Mouse (Mus musculus) erythroblast, adult 5-6 weeks (primary cell): ENCODE measurements at regions not wholly inside any gene's neighbourhood (a gene's known extent, or its start where the extent isn't known, plus 50 kb on each side); places are given as distances from the start of the nearest gene placed in this dataset.
"Not testable (repeated sequence)": the region's sequence is repeated elsewhere in the genome, so short reads cannot be mapped to it uniquely, and the experiment has no call there.

Experiments
- ATAC-seq: replicated peaks from 2 replicates; pipeline ENCODE4 v1.8.0; 2016; ENCODE audit warnings: moderate number of reproducible peaks, mild to moderate bottlenecking, moderate TSS enrichment, inconsistent platforms; ENCODE audit not compliant: poor library complexity, low FRiP score, severe bottlenecking

- no peak for ATAC-seq
Measured at GRCm38 (mm10) chr14:61739453-61739852, 132.2 kb downstream of the Kcnrg start.

- ATAC-seq: peak; percentile 51; the same call in 1 of the 2 replicates
Measured at GRCm38 (mm10) chr14:61743855-61744408, 136.7 kb downstream of the Kcnrg start.

- ATAC-seq: no peak
Measured at GRCm38 (mm10) chr14:61753421-61753820, 146.2 kb downstream of the Kcnrg start.

GRCm38 (mm10) chr14:61756651-61757050 is 149.4 kb downstream of the Kcnrg start:
- no peak for ATAC-seq

- ATAC-seq: no peak
Measured at GRCm38 (mm10) chr14:61757086-61757822, 150.0 kb downstream of the Kcnrg start.

GRCm38 (mm10) chr14:61757823-61758175 is 150.5 kb downstream of the Kcnrg start:
- no peak for ATAC-seq

GRCm38 (mm10) chr14:61758586-61758985 is 151.3 kb downstream of the Kcnrg start:
- ATAC-seq: no peak

- not testable (repeated sequence) for ATAC-seq
Measured at GRCm38 (mm10) chr14:61760176-61760575, 152.9 kb downstream of the Kcnrg start.

- ATAC-seq: no peak
Measured at GRCm38 (mm10) chr14:61762076-61762475, 154.8 kb downstream of the Kcnrg start.

GRCm38 (mm10) chr14:61769881-61770280 is 162.6 kb downstream of the Kcnrg start:
- ATAC-seq: no peak

GRCm38 (mm10) chr14:61774171-61774570 is 166.9 kb downstream of the Kcnrg start:
- ATAC-seq: no peak

- ATAC-seq: no peak
Measured at GRCm38 (mm10) chr14:61778618-61779017, 171.4 kb downstream of the Kcnrg start.

- ATAC-seq: no peak
Measured at GRCm38 (mm10) chr14:61783206-61783605, 175.9 kb downstream of the Kcnrg start.

GRCm38 (mm10) chr14:61784609-61785008 is 177.4 kb downstream of the Kcnrg start:
- no peak for ATAC-seq

- ATAC-seq: no peak
Measured at GRCm38 (mm10) chr14:61786031-61786430, 178.8 kb downstream of the Kcnrg start.

GRCm38 (mm10) chr14:61787746-61788145 is 180.5 kb downstream of the Kcnrg start:
- no peak for ATAC-seq

GRCm38 (mm10) chr14:61788998-61789790 is 181.9 kb downstream of the Kcnrg start:
- no peak for ATAC-seq

- no peak for ATAC-seq
Measured at GRCm38 (mm10) chr14:61795976-61796645, 188.9 kb downstream of the Kcnrg start.

GRCm38 (mm10) chr14:61796671-61797070 is 189.4 kb downstream of the Kcnrg start:
- ATAC-seq: no peak

- ATAC-seq: no peak
Measured at GRCm38 (mm10) chr14:61803421-61803925, 196.2 kb downstream of the Kcnrg start.
